Mouse (Mus musculus): ENCODE results near the gene Pm20d1.

GRCm38 (mm10) chr1:131823563-131823962, 26.4 kb downstream of the Pm20d1 start:
- TF ChIP-seq POLR2A (IDR thresholded peaks at IDR 0.05; ENCODE audit: extremely low read depth, insufficient read depth, low read length) (no peak), CTCF (IDR thresholded peaks at IDR 0.05; ENCODE audit: low read depth, low read length) (no peak)
